Mouse (Mus musculus) lung, postnatal 0 days (tissue): ENCODE results near the gene Akap1.

ENCODE experiments used
- CTCF ChIP-seq: IDR thresholded peaks from 2 replicates; pipeline ENCODE4 v1.5.1; 2016; ENCODE audit warnings: antibody characterized with exemption, mild to moderate bottlenecking
- EP300 ChIP-seq: IDR thresholded peaks from 2 replicates; pipeline ENCODE4 v1.6.1; 2016; ENCODE audit warnings: antibody characterized with exemption, mild to moderate bottlenecking, control low read depth

GRCm38 (mm10) chr11:88905621-88906020, 41.2 kb upstream of the Akap1 start:
- no peak for TF ChIP-seq CTCF
- no peak for TF ChIP-seq EP300
